Mouse (Mus musculus) lung, postnatal 10 days (tissue): ENCODE measurements around the gene Pdcd4.
"Not testable (repeated sequence)": the region's sequence is repeated elsewhere in the genome, so short reads cannot be mapped to it uniquely, and the experiment has no call there.

Experiments used
- DNase-seq: peaks from one replicate; pipeline ENCODE4 v3.0.0; 2021

Pdcd4 gene

DNA sequence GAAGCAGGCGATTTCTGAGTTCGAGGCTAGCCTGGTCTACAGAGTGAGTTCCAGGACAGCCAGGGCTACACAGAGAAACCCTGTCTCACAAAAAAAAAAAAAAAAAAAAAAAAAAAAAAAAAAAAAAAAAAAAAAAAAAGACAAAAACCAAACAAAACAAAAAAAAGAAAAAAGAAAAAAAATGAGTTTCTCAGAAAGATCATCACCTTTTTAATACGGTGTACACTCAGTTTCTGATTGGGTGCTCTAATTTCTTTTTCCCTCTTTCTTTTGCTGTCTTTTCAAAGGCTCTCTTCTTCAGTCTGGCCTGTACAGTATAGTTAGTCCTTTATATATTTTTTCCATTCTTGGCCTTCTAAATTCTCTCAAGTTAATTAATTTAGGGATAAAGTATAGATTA lies 72.3 kb downstream of the Pdcd4 start:
- not testable (repeated sequence) for DNase-seq

DNA sequence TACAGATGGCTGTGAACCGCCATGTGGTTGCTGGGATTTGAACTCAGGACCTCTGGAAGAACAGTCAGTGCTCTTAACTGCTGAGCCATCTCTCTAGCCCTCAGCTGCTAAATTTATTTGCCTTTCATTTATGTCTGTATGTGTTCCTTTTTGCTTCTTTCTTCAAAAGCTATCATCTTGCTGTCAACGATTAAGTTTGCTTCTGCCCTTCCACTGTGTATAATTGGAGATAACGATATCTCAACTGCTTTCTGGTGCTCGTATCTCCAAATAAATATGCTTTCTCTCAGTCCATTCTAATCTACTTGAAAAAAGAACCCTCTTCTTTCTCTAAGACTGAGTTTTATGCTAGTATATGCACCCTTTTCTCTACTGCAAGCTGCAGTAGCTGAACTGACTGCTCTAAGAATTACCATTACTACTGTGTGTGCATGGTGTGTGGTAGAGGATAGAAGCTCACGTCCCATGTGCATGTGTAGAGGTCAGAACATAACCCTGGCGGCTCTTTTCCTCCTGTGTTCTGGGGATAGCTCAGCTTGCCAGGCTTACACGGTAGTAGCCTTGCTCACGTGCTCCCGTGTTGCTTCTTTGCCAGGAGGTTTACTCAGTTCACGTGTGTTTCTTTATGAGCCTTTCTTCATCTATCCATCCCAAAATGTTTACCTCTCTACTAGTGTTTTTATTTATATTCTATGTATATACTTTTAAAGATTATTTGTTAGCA lies 73.0 kb downstream of the Pdcd4 start:
- DNase-seq: no peak

DNA sequence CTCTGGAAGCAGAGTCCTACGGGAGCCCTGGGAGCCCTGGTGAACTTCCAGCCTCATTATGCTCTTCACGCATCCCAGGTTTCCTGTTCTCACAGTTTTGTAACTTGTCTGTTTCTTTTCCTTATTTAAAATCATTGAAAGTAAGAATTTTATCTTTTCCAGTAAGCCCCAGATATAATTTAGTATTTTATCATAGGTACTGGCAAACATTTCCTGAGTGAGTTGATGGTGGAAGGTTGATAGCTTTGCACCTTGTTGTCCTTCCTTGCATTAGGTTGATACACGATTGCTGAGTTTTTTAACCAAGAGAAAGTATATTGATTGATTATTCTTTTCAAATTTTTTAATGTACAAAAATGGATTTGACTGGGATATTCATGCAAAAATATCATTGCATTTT lies 77.2 kb downstream of the Pdcd4 start:
- DNase-seq: no peak

DNA sequence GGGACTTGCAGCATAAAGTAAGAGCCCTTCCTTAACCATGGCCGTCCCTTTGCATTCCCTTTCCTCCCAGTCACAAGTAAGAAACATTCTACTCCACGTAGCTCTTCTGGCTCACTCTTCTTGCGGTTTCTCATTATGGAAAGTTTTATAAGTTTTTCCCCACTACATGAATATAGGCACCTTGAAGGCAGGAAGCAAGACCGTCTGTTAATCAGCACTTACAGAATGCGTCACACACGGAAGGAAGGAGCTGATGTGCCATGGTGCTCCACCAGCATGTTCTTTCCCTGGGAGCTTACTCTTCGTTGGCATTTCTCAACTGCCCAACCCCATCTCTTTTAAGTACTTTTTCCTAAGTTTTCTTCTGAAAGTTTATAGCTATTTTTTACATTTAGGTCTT lies 79.9 kb downstream of the Pdcd4 start:
- no peak for DNase-seq

DNA sequence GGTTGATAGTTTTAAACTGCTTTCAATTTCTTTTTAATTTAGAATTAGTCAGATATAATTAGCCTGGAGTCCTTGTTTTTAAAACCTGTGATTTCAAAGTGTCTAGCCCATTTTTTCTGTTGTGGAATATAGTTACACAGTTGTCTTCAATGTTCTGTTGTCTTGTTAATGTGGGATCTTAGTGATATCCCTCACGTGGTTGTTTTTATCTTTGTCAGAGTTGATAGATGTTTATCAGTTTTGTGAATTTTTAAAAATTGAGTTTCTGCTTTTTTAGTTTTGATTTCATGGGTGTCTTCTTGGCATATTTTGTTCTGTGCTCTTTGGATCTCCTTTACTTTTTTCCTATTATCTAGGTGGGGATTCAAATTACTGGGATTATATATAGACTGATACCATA lies 81.6 kb downstream of the Pdcd4 start:
- no peak for DNase-seq
